Comparison of ENCODE assay signal across 8 mouse cellular contexts in genomic region chr1:119912953-119913814, GRCm38 (mm10). TPM values are rescaled to one million over a fixed set of nuclear protein-coding genes. Genes with fewer than 3 reads are reported as not detected.
DNase-seq lines count a peak whose midpoint lies in the region; ATAC-seq lines count a peak whose summit lies in the region.

Gene Tmem177 (minus strand): TSS chr1:119913208.

- H3K27me3 ChIP-seq in embryonic facial prominence, embryonic 15.5 days: no peaks in the 10 kb centered on the region
- no peaks in the 10 kb centered on the region for H3K27me3 ChIP-seq in kidney, embryonic 14.5 days (ENCODE audit: control insufficient read depth, insufficient read depth, low read length)
- no peaks in the 10 kb centered on the region for H3K27me3 ChIP-seq in limb, embryonic 15.5 days

- no peaks in the 10 kb centered on the region for H3K4me1 ChIP-seq in embryonic facial prominence, embryonic 15.5 days
- H3K4me1 ChIP-seq in kidney, embryonic 14.5 days (ENCODE audit: control insufficient read depth, insufficient read depth, low read length): no peaks in the 10 kb centered on the region
- peaks cover 10% of the 10 kb centered on the region; the same call in 1 of the 2 replicates for H3K4me1 ChIP-seq in limb, embryonic 15.5 days

- H3K27ac ChIP-seq in embryonic facial prominence, embryonic 15.5 days (replicated peaks): peak within 1 kb of the TSS; percentile 23; the same call in 1 of the 2 replicates
- H3K27ac ChIP-seq in kidney, embryonic 14.5 days (ENCODE audit: low read depth, low read length): no peak within 1 kb of the TSS
- peak within 1 kb of the TSS; percentile 47; the same call in 1 of the 2 replicates for H3K27ac ChIP-seq in limb, embryonic 15.5 days

- peak; percentile 94 for DNase-seq in 3T3-L1 (ENCODE audit: low read depth, low spot score)
- peak; percentile 92 for DNase-seq in adrenal gland, postnatal 4 days (ENCODE audit: low spot score in 2 of 2)
- peak; percentile 91 to 93 for DNase-seq in heart, adult 9 months (ENCODE audit: low spot score in 2 of 2)
- peak; percentile 76 to 85 for DNase-seq in monocyte, adult 2 months (ENCODE audit: low read depth in 1 of 2, low spot score in 2 of 2)
- peak; percentile 95 for DNase-seq in spleen, postnatal 36 days (ENCODE audit: low spot score in 2 of 2)

- peaks cover 16% of the 10 kb centered on the region; the same call in 1 of the 2 replicates for H3K36me3 ChIP-seq in embryonic facial prominence, embryonic 15.5 days
- H3K36me3 ChIP-seq in kidney, embryonic 14.5 days (ENCODE audit: control insufficient read depth, insufficient read depth, low read length): no peaks in the 10 kb centered on the region
- peaks cover 18% of the 10 kb centered on the region; the same call in 1 of the 2 replicates for H3K36me3 ChIP-seq in limb, embryonic 15.5 days

- peak; percentile 88 for ATAC-seq in embryonic facial prominence, embryonic 15.5 days (ENCODE audit: insufficient number of reproducible peaks, low FRiP score, low TSS enrichment, low read depth)
- peak; percentile 96 for ATAC-seq in kidney, embryonic 14.5 days (ENCODE audit: low FRiP score, low TSS enrichment)
- peak; percentile 88 for ATAC-seq in limb, embryonic 15.5 days (ENCODE audit: insufficient number of reproducible peaks, low FRiP score, low TSS enrichment, low read depth)

- peak within 1 kb of the TSS; percentile 59 for H3K4me3 ChIP-seq in embryonic facial prominence, embryonic 15.5 days (replicated peaks)
- H3K4me3 ChIP-seq in kidney, embryonic 14.5 days (ENCODE audit: low read length): peak within 1 kb of the TSS; percentile 52
- peak within 1 kb of the TSS; percentile 57 for H3K4me3 ChIP-seq in limb, embryonic 15.5 days

- H3K9me3 ChIP-seq in embryonic facial prominence, embryonic 15.5 days (replicated peaks): no peaks in the 10 kb centered on the region
- no peaks in the 10 kb centered on the region for H3K9me3 ChIP-seq in kidney, embryonic 14.5 days (ENCODE audit: control insufficient read depth, low read length)
- H3K9me3 ChIP-seq in limb, embryonic 15.5 days: no peaks in the 10 kb centered on the region

- whole genome bisulfite sequencing in embryonic facial prominence, embryonic 15.5 days: 11% methylated on average over 42 of the region's 42 CpGs
- WGBS in kidney, embryonic 14.5 days: 12% methylated on average over 42 of the region's 42 CpGs
- 12% methylated on average over 42 of the region's 42 CpGs for WGBS in limb, embryonic 15.5 days

- peak within 1 kb of the TSS; percentile 50 for H3K9ac ChIP-seq in embryonic facial prominence, embryonic 15.5 days
- H3K9ac ChIP-seq in kidney, embryonic 14.5 days (ENCODE audit: low read depth, low read length): peak within 1 kb of the TSS; percentile 55; the same call in 1 of the 2 replicates
- peak within 1 kb of the TSS; percentile 33 for H3K9ac ChIP-seq in limb, embryonic 15.5 days

- H3K4me2 ChIP-seq in embryonic facial prominence, embryonic 15.5 days (replicated peaks): peak within 1 kb of the TSS; percentile 65
- peak within 1 kb of the TSS; percentile 63 for H3K4me2 ChIP-seq in kidney, embryonic 14.5 days (replicated peaks; ENCODE audit: low read depth, low read length)
- H3K4me2 ChIP-seq in limb, embryonic 15.5 days: peak within 1 kb of the TSS; percentile 62

RNA-seq across cellular contexts. Expression of gene Tmem177, which starts in this region (rescaled TPM):
- total RNA-seq in adrenal gland, postnatal 4 days (2021): 10 to 100 TPM in 1 of 2 experiments, 1 to 10 TPM in 1; 9.7 to 10.1 TPM
- polyA plus RNA-seq in embryonic facial prominence, embryonic 15.5 days (2015; fragmentation: Nextera tagmentation; extraction: Ambion mirVana): 8.1 TPM in 2 replicates
- polyA plus RNA-seq in kidney, embryonic 14.5 days (2014; fragmentation: Nextera tagmentation; extraction: Ambion mirVana): 4.6 and 7.4 TPM in 2 replicates
- polyA plus RNA-seq in limb, embryonic 15.5 days (2015; fragmentation: Nextera tagmentation; extraction: Ambion mirVana): 7.0 and 7.3 TPM in 2 replicates
